In genomic region chr3:38201861-38202656, GRCm38 (mm10) we compare ENCODE assay signal across 8 mouse cellular contexts.
DNase-seq lines count a peak whose midpoint lies in the region; ATAC-seq and TF ChIP-seq lines count a peak whose summit lies in the region.

No protein-coding gene starts in this region.

- no peak for ATAC-seq in heart, embryonic 12.5 days (ENCODE audit: insufficient number of reproducible peaks, low FRiP score)
- peak; percentile 91 for ATAC-seq in hematopoietic stem cell, adult 5-6 weeks (replicated peaks in 1 of 2; ENCODE audit: insufficient read depth in 1 of 2, low FRiP score in 2 of 2, low TSS enrichment in 1 of 2, low read depth in 1 of 2, poor library complexity in 2 of 2, severe bottlenecking in 2 of 2)
- peak; percentile 63 for ATAC-seq in megakaryocyte-erythroid progenitor cell, adult 5-6 weeks (replicated peaks; ENCODE audit: low FRiP score, low TSS enrichment, poor library complexity, severe bottlenecking)

- no peaks in the 10 kb centered on the region for H3K36me3 ChIP-seq in heart, embryonic 12.5 days
- H3K36me3 ChIP-seq in embryonic facial prominence, embryonic 10.5 days (replicated peaks): no peaks in the 10 kb centered on the region
- no peaks in the 10 kb centered on the region for H3K36me3 ChIP-seq in testis, adult 2 months (ENCODE audit: control insufficient read depth, insufficient read depth, low read length)

- peak; percentile 50; the same call in 1 of the 2 replicates for TF ChIP-seq CTCF in testis, adult 2 months (IDR thresholded peaks at IDR 0.05; ENCODE audit: control insufficient read depth, insufficient read depth, insufficient replicate concordance, low read depth, low read length)

- H3K4me1 ChIP-seq in heart, embryonic 12.5 days (replicated peaks): no peaks in the 10 kb centered on the region
- no peaks in the 10 kb centered on the region for H3K4me1 ChIP-seq in embryonic facial prominence, embryonic 10.5 days
- no peaks in the 10 kb centered on the region for H3K4me1 ChIP-seq in testis, adult 2 months (ENCODE audit: control insufficient read depth, insufficient read depth, low read length)

- no peak overlapping the region for H3K27ac ChIP-seq in heart, embryonic 12.5 days (ENCODE audit: poor library complexity, severe bottlenecking)
- H3K27ac ChIP-seq in embryonic facial prominence, embryonic 10.5 days (replicated peaks): no peak overlapping the region
- no peak overlapping the region for H3K27ac ChIP-seq in testis, adult 2 months (ENCODE audit: control insufficient read depth, insufficient read depth, low read depth, low read length)

- 0 out of 2 replicates have a peak, but pooled peaks cover 6% of the 10 kb centered on the region for H3K9me3 ChIP-seq in heart, embryonic 12.5 days (replicated peaks)
- no peaks in the 10 kb centered on the region; the same call in 1 of the 2 replicates for H3K9me3 ChIP-seq in embryonic facial prominence, embryonic 10.5 days

- no peak for TF ChIP-seq POLR2A in testis, adult 2 months (IDR thresholded peaks at IDR 0.05; ENCODE audit: control insufficient read depth, low read depth, low read length)

- H3K4me2 ChIP-seq in heart, embryonic 12.5 days: no peak overlapping the region

- no peak overlapping the region for H3K9ac ChIP-seq in heart, embryonic 12.5 days

- H3K27me3 ChIP-seq in heart, embryonic 12.5 days (replicated peaks): no peaks in the 10 kb centered on the region
- no peaks in the 10 kb centered on the region for H3K27me3 ChIP-seq in embryonic facial prominence, embryonic 10.5 days (replicated peaks; ENCODE audit: low read depth, poor library complexity, severe bottlenecking)
- H3K27me3 ChIP-seq in testis, adult 2 months (ENCODE audit: control insufficient read depth, insufficient read depth, low read length): no peaks in the 10 kb centered on the region

- WGBS in heart, embryonic 12.5 days: 59% methylated on average over 10 of the region's 10 CpGs
- WGBS in embryonic facial prominence, embryonic 10.5 days: 71% methylated on average over 10 of the region's 10 CpGs

- intact Hi-C loops in left cerebral cortex, postnatal 14 days (cut with DNase I): loop anchor here (5.0 kb wide), 2 partner anchors 565 to 730 kb away; partner anchors contain the start of gene Spry1

- H3K4me3 ChIP-seq in heart, embryonic 12.5 days: no peak overlapping the region
- no peak overlapping the region for H3K4me3 ChIP-seq in embryonic facial prominence, embryonic 10.5 days
- no peak overlapping the region for H3K4me3 ChIP-seq in testis, adult 2 months (ENCODE audit: control insufficient read depth, low read depth, low read length)

- DNase-seq in heart, adult 18-20 months: peak; percentile 87 to 94
- peak; percentile 87 for DNase-seq in adrenal gland, postnatal 10 days
- peak; percentile 62 for DNase-seq in embryonic facial prominence, embryonic 10.5 days (ENCODE audit: low spot score)
- peak; percentile 34 to 64 for DNase-seq in left cerebral cortex, postnatal 14 days (ENCODE audit: low spot score in 2 of 2)
